Mouse (Mus musculus): ENCODE measurements around the gene Zbtb20. TPM values are rescaled to one million over a fixed set of nuclear protein-coding genes. Genes with fewer than 3 reads are reported as not detected.

Gene Zbtb20
- total RNA-seq, 1 experiment from 2014 or later = 178 TPM

DNA sequence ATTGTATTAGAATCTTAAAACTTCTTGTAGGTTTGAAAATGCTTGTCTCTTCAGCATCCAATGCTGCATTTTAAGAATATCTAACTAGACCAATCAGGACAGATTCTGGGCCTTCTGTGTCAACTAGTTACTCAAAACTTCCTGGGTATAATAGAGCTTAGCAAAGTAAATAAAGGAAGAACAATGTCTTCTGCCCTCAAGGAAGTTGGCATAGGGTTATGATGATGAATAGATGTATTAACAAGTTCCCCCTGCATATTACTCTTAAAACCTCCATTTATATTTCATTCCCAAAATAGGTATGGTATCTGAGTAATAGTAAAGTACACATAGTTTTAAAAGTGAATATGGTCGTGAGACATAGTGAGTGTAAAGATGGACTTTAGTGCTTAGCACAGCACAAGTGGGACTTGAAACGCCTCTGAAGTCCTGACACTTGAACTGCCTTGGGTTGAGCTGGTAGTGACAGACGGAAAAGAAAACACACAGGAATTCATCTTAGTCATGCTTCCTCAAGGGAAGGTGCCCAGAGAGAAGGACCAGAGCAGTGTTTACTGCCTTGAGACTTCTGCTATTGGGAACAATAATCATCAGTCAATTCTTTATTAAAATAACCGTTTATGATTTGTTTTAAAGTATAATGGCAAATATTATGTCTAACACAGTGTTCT lies 341.8 kb downstream of the Zbtb20 start:
- DNase-seq = no peak

DNA sequence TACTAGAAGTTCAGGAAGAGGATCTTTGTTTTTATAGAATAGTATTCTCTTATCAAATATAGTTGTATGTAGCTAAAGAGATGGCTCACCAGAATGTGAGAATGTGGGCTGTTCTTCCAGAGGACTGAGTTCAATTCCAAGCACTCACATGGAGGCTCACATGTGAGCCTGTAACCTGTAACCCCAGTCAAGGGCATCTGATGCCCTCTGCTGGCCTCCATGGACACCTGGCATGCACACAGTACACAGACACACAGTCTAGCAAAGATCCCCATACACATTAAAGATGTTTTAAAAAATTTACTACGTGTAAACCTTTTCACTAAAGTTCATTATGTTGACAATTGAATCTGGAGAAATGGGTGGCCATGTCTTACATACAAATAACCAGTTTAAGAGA lies 343.7 kb downstream of the Zbtb20 start:
- no peak for DNase-seq

DNA sequence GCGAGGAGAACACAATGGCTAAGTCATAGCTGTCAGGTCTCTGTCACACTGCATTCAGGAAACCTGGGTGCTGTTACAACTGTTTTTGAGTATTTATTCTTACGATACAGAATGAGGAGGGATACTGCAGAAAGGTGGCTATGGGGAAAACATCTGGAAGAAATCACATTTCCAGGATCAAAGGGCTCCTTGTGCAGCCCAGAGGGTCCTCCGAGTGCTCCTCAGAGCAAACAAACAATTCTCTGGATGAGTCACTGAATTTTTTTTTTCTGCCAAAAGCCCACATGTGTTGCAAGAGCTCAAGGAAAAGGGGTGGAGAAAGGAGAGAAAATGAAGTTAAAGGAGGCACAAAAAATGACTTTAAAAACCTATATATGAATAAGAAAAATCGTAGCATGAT lies 345.6 kb downstream of the Zbtb20 start:
- DNase-seq = no peak

DNA sequence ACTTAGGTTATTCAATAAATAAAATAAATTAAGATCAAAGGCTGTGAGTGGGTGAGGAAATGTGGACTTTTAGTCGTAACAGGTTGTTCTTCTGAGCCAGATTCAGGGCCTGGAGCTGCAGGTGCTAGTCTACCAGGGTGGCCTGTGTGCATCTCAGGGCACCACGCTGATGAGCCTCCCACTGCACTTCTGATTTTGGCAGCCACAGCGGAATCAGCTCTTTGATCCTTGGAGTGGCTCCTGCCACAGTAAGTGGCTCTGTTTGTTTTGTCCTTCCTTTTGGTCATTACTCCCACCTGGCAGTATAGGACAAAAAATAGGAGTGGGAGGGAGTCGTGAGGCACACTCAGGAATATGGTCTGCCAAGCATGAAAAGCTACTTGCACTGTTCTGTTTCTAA lies 354.6 kb downstream of the Zbtb20 start:
- no peak for DNase-seq

DNA sequence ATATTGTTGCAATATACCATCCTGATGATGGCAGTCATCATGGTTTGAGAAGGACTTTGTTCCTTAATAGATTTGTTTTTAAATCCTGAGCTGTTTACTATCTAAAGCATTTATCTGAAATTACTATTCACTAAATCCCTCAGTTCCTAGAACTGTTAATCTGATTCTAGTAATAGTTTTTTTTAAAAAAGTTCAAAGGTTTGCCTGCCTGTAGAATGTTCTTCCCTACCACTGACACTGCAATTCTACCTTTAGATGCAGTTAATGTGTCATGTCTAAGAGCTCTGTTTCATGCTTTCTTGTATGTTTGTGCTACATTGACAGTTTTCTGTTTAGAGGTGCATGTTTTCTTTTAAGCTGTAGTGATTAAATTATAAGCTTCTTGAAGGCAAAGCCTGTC lies 358.6 kb downstream of the Zbtb20 start:
- no peak for DNase-seq

DNA sequence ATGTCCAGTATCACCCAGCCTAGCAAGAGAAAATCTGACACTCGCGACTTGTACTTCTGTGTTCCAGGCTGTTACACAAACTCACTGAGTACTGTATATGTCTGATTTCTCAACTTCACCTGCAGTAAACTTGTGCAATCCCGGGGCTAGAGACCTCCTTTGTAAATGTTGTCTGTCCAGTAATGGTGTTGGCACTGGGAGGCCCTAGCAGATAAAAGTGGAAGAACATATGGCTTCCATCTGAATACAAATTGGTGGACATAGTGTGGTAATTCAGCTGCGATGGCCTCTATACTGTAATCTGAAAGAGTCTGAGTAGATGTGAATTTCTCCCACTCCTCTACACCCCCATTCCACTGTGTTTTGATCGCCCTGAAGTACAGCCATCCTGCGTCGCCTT lies 359.6 kb downstream of the Zbtb20 start:
- DNase-seq = no peak

DNA sequence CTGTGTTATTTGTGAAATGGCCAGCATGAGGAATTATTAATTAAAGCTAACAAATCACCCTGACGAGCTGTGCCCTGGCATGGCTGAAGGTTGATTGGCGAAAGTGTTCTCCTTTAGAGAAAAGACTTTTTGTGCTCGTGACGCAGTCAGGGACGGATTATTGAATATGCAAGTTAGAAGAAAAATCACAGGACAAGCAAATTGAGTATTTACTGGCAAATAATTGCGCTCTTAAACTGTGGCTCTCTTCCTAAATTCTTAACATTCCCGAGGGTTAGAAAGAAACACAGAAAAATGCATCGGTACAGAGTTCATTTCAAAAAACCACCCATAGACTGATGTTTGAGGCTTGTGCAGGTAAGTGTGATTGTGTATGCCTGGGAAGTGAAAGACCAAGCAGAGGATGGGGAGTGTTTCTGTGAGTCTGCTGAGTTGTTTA lies 360.1 kb downstream of the Zbtb20 start:
- no peak for DNase-seq

DNA sequence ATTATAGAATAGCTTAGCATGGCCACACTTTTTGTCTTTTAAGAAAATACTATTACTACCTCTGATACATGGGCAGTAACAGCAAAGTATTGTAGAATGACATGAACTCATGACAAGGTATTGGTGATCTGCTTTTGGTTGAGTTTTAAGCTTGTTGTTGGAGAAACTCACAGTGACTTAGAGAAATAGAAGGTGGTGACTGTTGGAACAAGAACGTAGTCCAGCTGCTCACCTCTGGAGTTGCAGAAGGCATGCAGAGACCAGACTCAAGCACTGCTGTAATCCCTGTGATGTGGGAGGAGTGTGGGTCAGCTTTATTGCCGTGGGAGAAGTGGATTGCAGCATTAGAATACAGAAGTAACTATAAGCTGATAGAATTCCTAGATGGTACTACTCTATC lies 361.9 kb downstream of the Zbtb20 start:
- no peak for DNase-seq

DNA sequence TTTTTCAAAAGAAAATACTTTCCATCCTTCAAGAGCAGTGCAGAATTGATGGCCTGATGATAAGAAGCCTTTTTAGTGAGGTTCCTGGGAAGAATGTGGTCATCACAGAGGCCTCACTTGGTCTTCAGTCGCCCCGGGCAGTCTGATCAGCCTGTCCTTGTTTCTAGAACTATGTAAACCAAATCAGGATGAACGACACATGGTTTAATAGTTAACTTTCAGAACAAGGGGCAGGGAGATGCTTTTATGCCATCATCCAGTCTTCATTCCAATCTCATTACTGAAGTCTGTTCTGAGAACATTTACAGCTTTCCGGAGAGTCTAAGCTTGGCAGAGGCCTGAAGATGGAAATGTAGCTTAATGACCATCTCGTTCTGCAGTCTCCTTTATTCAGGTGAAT lies 371.3 kb downstream of the Zbtb20 start:
- DNase-seq = no peak

DNA sequence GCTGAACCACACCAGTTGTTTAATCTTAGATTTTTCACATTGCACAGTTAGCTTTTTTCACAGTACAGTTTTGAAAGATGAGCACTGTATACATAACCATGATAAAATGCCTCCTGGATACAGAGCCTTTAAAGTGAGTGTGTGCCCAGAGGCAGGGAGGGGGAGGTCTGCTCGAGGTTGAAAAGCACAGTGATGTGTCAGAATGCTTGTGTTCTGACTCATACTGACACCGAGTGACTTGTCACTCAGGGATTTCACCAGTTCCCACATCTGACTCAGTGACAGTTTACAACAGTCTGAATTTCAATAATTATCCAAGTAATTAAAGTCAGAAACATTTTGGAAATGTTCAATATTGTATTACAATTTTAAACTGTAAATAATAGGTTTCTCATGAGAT lies 377.4 kb downstream of the Zbtb20 start:
- peak; percentile 10 for DNase-seq

DNA sequence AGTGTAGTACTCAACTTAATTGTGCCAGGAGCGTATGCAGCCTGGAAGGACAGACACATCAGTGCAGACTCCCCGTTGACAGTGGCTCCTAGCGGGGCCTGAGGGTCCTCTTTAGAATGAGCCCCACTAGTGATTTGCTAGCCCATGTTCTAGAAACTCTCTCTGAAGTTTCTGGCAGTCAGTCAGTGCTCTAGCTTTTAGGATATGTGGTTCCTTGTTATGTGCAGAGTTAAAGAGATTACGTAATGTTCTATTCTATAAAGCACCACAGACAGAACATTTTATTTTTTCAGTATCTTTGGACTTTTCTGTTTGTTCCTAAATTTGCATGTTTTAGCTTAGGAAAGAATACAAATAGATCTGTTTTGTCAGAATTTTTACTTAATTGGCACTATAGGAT lies 378.1 kb downstream of the Zbtb20 start:
- no peak for DNase-seq

DNA sequence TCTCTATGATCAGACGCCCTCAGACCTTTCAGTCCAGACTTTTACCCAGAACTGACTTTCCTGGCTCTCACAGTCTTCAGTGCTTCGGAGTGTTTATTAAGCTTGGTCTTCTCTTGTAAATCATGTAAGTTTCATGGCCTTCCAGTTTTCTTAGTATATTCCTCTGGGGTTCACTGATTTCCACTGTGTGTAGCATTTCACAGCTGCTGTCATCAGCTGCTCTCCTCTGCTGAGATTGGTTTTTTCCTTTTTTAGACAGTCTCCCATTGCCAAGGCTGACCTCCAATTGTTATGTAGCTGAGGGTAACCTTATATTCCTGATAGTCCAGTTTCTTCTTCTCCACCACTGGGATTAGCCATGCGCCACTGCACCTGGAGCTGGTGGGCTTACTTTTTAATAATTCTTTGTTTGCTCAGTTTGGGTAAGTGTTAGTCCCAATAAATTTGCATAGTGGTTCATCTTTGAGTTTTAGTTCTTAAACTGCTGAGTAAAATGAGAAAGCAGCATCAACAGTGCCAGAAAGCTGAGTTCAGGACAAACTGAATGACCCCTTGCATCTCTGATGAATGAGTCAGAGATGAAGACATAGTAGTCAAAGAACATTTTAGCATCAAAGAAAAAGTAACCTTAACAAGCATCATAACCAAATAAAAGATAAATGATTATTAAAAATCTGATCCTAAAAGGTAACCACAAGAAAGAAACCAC lies 380.7 kb downstream of the Zbtb20 start:
- DNase-seq = no peak

DNA sequence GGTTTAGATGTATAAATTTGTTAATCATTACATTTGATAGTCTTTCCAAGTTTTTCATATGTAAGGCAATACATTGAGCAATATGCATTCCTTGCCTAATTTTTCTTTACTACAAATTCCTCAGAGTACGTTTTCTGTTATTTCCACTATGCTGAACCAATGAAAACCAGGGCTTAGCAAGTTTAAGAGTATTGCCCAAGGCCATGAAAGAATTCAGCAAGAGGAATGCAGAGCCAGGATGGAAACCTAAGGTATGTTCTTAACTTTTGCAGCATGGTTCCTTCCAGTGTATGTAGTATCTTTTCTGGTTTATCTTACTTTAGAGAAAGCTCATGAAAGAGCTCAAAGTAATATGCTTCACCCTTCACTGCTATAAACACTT lies 381.2 kb downstream of the Zbtb20 start:
- DNase-seq = no peak

DNA sequence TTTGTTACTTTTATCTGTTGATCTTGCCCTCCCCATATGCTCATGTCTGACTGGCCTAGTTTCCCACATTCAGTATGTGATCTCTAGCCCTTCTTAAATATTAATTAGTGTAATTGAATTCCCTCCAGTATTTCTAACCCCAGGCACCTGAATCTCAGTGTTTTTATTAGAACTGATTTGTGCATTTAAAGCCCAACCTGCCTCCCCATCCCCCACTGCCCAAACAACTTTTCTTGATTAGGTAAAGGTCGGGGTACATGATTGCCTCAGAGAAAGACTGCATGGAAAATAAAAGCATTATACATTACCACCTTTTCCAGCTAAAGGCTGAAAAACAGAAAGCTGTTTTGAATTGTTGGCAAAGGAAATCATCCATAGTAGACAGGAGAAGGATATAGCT lies 383.8 kb downstream of the Zbtb20 start:
- no peak for DNase-seq

DNA sequence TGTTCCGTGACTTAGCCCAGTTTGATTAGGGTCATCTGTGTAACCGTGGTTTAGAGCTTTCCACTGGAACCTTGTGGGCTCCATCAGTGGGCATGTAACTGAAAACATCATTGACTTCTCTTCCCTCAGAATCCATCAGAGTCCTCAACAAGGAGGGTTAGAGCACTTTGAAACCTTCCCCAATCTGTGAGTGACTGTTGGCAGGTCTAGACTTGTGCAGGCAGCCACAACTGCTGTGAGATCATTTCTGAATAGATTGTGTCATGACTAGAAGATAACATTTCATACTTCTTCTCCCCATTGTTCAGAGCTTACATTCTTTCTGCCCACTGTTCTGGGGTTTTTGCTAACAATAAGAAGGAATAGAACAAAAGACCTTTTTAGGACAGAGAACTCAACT lies 385.2 kb downstream of the Zbtb20 start:
- DNase-seq = no peak

DNA sequence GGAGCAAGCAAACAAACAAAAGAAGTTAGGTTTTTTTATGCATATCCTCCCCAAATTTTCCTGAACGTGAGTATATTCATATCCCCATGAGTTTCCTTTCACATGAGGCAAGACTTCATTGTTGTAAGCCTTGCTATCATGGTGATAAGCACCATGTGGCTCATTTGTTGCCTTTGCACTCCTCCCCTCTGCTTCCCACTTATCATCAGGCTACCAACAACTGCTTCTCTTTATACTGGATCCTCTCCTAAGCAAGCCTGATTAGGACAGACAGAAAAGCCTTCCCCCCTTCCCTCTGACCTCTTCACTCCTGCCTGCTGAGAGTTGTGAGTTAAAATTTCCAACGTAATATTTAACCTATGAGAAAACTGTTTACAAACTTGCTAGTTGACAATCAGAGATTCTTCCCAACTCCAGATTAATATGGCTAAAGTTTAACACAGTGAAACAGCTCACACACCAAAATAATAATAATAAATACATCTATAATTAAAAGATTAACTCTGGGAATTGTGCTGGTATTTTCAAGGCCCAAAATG lies 398.4 kb downstream of the Zbtb20 start:
- DNase-seq = no peak

DNA sequence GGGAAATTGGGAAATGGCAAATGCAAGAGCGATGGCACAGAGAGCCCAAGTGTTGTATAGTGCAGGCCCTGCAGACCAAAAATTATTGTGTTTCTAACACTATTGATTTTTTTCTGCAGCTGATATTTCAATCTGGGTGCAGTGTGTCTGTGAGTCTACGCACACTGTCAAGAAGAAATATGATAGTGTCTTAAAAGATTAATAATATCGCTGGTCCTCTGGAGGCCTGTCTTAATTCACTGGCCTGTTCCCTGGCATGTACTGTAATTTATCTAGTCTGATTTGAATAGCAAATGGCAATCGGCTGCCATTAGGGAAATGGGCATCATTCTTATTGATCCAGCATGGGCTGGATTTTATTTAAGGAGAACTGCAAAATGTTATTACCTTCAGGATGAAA lies 401.1 kb downstream of the Zbtb20 start:
- no peak for DNase-seq

DNA sequence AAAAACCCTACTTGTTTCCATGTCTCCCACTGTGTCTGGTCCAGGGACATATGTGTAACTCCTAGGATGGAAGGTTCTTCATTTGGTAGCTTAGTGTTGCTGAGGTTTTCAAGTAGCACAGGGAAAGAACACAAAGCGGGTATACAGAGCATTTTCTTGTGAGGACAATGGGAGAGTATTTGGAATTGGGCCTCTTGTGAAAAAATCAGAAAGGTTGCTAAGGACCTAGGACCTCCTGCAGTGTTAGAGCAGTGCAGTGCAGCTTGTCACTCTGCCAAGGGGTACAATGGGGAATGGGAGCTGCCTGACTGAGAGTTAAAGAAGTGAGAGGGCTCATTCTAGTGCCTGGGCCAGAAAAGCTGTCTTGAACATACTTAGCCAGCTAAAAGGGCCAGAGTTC lies 410.6 kb downstream of the Zbtb20 start:
- DNase-seq = no peak

DNA sequence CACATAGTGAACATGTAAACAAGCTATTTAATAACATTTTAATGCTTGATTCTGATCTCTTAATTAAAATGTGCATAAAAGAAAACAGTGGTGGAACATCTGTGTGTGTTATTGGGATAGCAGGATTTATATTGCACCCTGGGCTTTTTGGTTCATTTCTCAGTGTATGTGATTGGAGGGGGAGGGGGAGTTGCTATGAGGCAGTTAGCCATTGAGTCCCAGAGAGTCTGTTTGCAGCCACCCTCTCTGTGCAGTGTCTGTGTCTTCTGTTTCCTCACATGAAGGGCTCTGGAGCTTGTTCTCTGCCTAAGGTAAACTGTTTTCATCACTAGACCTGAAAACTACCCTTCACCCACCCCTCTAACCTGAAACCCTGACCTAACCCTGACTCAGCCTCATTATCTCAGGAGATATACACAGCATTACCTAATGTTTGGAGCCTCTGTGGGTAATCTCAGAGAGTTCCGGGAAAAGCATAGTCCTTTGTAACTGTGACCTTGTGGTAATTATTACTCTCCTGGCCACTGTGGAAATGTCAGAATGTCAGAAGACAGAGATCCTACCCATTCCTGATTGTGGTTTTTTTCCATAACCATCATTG lies 411.2 kb downstream of the Zbtb20 start:
- DNase-seq = no peak

DNA sequence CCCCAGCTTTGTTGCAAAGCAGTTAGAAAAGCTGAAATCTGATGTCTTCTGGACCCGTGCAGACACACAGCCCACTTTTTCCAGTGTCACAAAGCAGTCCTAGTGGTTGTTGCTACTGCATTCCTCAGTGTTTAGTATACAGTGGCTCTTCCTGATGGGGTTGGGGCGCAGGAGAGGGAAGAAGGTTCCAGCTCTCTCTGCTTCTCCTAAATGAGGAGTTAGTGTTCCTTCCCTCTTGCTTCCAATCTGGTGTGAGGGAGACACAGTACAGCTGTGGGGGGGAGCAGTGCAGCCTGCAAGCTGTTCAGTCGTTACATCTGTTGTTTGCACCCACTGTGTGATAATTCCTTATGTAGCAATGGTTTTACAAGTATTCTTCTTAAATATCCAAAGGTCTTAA lies 415.7 kb downstream of the Zbtb20 start:
- no peak for DNase-seq

DNA sequence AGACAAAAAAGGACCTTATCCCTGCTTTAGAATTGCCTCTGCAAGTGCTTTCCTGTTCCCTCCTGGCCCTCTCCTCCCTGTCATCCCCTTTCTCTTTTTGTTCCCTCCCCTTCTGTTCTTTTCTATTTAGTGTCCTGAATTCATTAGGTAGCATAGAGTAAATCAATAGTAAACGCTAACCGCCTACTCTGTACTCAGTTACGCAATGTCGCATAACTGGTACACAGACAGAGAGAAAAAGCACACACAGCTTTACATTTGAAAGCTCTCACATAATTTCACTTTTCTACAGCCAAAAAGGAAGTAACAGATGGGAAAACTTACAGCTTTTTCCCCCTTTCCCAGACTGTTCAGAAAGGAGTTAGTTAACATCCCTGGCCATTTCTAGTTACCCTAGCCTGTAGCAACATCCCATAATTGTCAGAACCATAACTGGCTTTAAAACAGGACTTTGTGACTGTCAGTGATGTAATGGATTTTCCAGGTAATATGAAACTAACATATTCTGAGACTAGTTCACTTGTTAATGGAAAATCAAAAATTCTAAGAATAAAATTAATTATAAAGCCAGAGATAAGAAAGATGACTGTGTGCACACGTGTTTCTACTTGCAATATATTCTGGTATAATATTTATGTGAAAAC lies 422.4 kb downstream of the Zbtb20 start:
- DNase-seq = no peak

DNA sequence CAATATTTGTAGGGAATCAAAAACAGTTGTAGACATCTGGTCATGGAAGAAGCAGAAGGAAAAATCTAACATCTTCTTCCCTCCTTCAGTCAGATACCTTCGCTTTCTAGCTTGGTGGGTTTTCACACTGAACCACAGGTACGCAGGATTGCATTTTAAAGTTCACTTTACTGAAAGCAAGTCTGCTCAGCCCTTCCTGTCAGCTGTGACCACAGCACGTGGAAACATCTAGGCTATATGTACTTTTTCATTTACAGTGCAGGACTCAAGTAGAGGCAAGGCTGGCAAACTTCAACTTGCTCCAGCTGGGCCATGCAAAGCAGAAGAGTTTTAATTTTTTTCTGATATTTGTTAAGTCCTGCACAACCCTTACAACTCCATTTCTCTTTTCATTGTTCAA lies 424.7 kb downstream of the Zbtb20 start:
- DNase-seq = no peak

DNA sequence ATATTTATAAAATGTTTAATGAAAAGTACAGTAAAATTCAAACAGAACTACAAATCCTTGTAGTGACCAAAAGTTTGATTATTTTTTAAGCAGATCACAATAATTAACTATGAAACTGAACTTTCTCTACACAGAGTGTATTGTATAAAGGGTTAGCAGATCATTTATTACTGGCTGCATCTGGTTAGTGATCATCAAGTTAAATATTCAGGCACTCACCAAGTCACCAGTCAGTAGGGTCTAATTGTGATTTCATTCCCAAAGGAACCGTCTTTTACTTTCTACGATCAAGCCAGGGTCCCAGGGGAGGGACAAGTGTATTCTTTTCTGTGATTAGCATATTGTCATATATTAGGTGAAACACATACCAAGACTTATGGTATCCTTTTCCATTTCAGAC lies 426.5 kb downstream of the Zbtb20 start:
- no peak for DNase-seq
